Mouse (Mus musculus) thymus, adult 2 months (tissue): ENCODE measurements around the gene Gm20388.

ENCODE experiments used
- CTCF ChIP-seq: fragments of 200-500 bp; IDR thresholded peaks from 2 replicates; pipeline ENCODE4 v1.5.1; 2012; ENCODE audit warnings: mild to moderate bottlenecking, control low read depth, low read length, moderate library complexity, borderline replicate concordance; ENCODE audit not compliant: control insufficient read depth, poor library complexity, insufficient read depth; ENCODE audit errors: extremely low read depth
- POLR2A ChIP-seq: fragments of 200-500 bp; IDR thresholded peaks from 2 replicates; pipeline ENCODE4 v1.6.1; 2012; ENCODE audit warnings: mild to moderate bottlenecking, low read length, control low read depth, moderate library complexity; ENCODE audit not compliant: control insufficient read depth, poor library complexity, insufficient read depth; ENCODE audit errors: extremely low read depth

DNA sequence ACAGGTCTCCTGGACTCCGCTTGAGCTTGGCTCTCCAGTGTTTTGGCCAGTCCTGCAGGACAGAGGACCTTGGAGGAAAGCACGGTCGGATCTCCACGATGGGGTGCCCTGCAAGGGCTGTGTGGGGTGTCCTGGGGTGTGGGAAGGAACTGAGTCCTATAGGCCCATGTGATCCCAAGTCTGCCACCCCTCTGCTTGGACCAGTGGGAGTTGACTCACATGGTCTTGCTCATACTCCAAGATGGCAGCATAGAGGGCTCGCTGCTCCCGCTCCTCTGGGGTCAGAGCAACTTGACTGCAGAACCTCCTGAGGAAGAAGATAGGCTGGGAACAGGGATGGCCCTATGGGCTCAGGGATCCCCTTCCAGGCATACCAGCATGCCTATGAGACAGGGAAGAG lies 3337.1 kb downstream of the Gm20388 start:
- TF ChIP-seq CTCF (no peak), POLR2A (no peak)
